Mouse (Mus musculus): ENCODE results near the gene Gm11444.

GRCm38 (mm10) chr11:85825823-85826222 lies 24.3 kb downstream of the Gm11444 start:
- TF ChIP-seq EP300 (IDR thresholded peaks at IDR 0.05; ENCODE audit: low read length) (no peak), POLR2A (IDR thresholded peaks at IDR 0.05; ENCODE audit: low read depth, low read length) (no peak), CTCF (conservative IDR thresholded peaks at IDR 0.05 in 1 of 2, IDR thresholded peaks at IDR 0.05 in 1 of 2; ENCODE audit: low read depth in 2 of 2, low read length in 2 of 2) (no peak)

Measured in CH12.LX (cell line).